Mouse (Mus musculus) myocyte (in vitro differentiated cells): ENCODE data around the gene Afdn. TPM values are rescaled to one million over a fixed set of nuclear protein-coding genes. Genes with fewer than 3 reads are reported as not detected.
A peak's percentile ranks its signal among the peaks of the same experiment; 100 is the strongest.

Source experiments
- H3K27me3 ChIP-seq: one replicate; pipeline ENCODE4 v1.6.1; 2011; ENCODE audit not compliant: control insufficient read depth, insufficient read depth, insufficient read length
- H3K36me3 ChIP-seq: one replicate; pipeline ENCODE4 v1.6.1; 2011; ENCODE audit not compliant: control insufficient read depth, insufficient read depth
- H3K4me2 ChIP-seq: one replicate; pipeline ENCODE4 v1.6.1; 2011; ENCODE audit warnings: low read depth, control low read depth
- H3K4me3 ChIP-seq: one replicate; pipeline ENCODE4 v1.5.1; 2011; ENCODE audit warnings: mild to moderate bottlenecking, control low read depth, moderate library complexity
- H3K79me2 ChIP-seq: one replicate; pipeline ENCODE4 v1.6.1; 2011; ENCODE audit not compliant: control insufficient read depth, insufficient read depth
- H3ac ChIP-seq: one replicate; pipeline ENCODE4 v1.6.1; 2011; ENCODE audit not compliant: control insufficient read depth, insufficient read length
- CEBPB ChIP-seq: IDR thresholded peaks from 2 replicates; pipeline ENCODE4 v1.6.1; 2011; ENCODE audit warnings: mild to moderate bottlenecking, moderate library complexity; ENCODE audit not compliant: poor library complexity, insufficient read depth, severe bottlenecking
- E2F4 ChIP-seq: IDR thresholded peaks from one replicate; pipeline ENCODE4 v1.6.1; 2011; ENCODE audit warnings: mild to moderate bottlenecking, control low read depth, moderate library complexity; ENCODE audit not compliant: insufficient read depth
- MAX ChIP-seq: IDR thresholded peaks from one replicate; pipeline ENCODE4 v1.6.1; 2011; ENCODE audit warnings: low read depth, mild to moderate bottlenecking, control low read depth
- MYOD1 ChIP-seq, 3 experiments: IDR thresholded peaks; one replicate each; pipeline ENCODE4 v1.6.1; 2011; ENCODE audit warnings: control low read depth in 2 of 3, low read depth in 2 of 3, mild to moderate bottlenecking in 2 of 3, moderate library complexity in 1 of 3; ENCODE audit not compliant: insufficient read length in 2 of 3, control insufficient read depth in 1 of 3
- MYOG ChIP-seq, 3 experiments: IDR thresholded peaks; one replicate each; pipeline ENCODE4 v1.6.1; 2011; ENCODE audit warnings: control low read depth in 2 of 3, low read depth in 2 of 3, mild to moderate bottlenecking in 2 of 3; ENCODE audit not compliant: insufficient read length in 2 of 3, control insufficient read depth in 1 of 3, insufficient read depth in 1 of 3
- POLR2A ChIP-seq: IDR thresholded peaks from one replicate; pipeline ENCODE4 v1.6.1; 2011; ENCODE audit warnings: low read depth, mild to moderate bottlenecking, control low read depth, moderate library complexity; ENCODE audit not compliant: insufficient read length
- POLR2AphosphoS2 ChIP-seq: IDR thresholded peaks from one replicate; pipeline ENCODE4 v1.6.1; 2011; ENCODE audit warnings: low read depth, control low read depth; ENCODE audit not compliant: insufficient read length
- REST ChIP-seq: IDR thresholded peaks from one replicate; pipeline ENCODE4 v1.6.1; 2011; ENCODE audit warnings: mild to moderate bottlenecking, control low read depth, moderate library complexity; ENCODE audit not compliant: insufficient read depth, insufficient read length
- SRF ChIP-seq: IDR thresholded peaks from one replicate; pipeline ENCODE4 v1.6.1; 2011; ENCODE audit warnings: low read depth; ENCODE audit not compliant: control insufficient read depth, insufficient read length
- TCF12 ChIP-seq: IDR thresholded peaks from one replicate; pipeline ENCODE4 v1.6.1; 2011; ENCODE audit warnings: mild to moderate bottlenecking, control low read depth; ENCODE audit not compliant: poor library complexity, insufficient read depth, severe bottlenecking
- TCF3 ChIP-seq: IDR thresholded peaks from one replicate; pipeline ENCODE4 v1.6.1; 2011; ENCODE audit warnings: low read depth, control low read depth; ENCODE audit not compliant: insufficient read length
- USF1 ChIP-seq: IDR thresholded peaks from one replicate; pipeline ENCODE4 v1.6.1; 2011; ENCODE audit warnings: low read depth, mild to moderate bottlenecking, control low read depth, moderate library complexity
- polyA plus RNA-seq: library from polyadenylated mRNA; unstranded; fragments of >200 nt; fragmentation: generic; extraction: Trizol; gene quantifications from one replicate; pipeline ENCODE4 v1.2.1, GENCODE M21; 2012; ENCODE audit warnings: missing spikeins

Afdn gene
- polyA plus RNA-seq, 1 experiment = 22.1 TPM

DNA sequence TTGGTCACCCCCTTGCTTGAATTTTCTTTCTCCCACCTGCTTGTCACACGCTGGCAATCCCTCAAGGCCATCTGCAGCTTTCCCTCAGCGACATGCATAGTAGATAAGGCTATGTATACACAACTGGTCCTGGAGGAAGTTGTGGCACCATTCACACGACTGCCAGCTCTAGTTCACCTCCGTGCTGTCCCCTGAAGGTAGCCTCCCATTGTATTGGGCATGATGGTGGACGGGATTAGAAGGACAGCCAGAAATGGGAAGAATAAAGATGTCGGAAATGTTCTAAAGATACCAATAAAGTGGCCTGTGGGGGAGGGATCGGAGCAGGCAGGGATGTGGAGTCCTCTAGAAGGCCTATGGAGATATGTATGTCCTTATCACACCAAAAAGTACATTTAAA, 18.7 kb upstream of the Afdn start:
- Histone ChIP-seq H3K27me3 (no peaks in the 10 kb centered on the region), H3K79me2 (no peaks in the 10 kb centered on the region), H3K4me3 (no peak overlapping the region), H3ac (no peak overlapping the region), H3K4me2 (no peak overlapping the region), H3K36me3 (no peaks in the 10 kb centered on the region)
- TF ChIP-seq POLR2AphosphoS2 = no peak
- no peak for TF ChIP-seq TCF12
- no peak for TF ChIP-seq CEBPB
- no peak for TF ChIP-seq SRF
- TF ChIP-seq MAX = no peak
- no peak for TF ChIP-seq MYOD1 (IDR thresholded peaks at IDR 0.05; ENCODE audit: control insufficient read depth in 1 of 3, insufficient read length in 2 of 3, low read depth in 2 of 3)
- TF ChIP-seq E2F4 = no peak
- TF ChIP-seq REST = no peak
- TF ChIP-seq USF1 = no peak
- no peak for TF ChIP-seq MYOG (IDR thresholded peaks at IDR 0.05; ENCODE audit: control insufficient read depth in 1 of 3, insufficient read depth in 1 of 3, insufficient read length in 2 of 3, low read depth in 2 of 3)
- TF ChIP-seq TCF3 = no peak
- no peak for TF ChIP-seq POLR2A

DNA sequence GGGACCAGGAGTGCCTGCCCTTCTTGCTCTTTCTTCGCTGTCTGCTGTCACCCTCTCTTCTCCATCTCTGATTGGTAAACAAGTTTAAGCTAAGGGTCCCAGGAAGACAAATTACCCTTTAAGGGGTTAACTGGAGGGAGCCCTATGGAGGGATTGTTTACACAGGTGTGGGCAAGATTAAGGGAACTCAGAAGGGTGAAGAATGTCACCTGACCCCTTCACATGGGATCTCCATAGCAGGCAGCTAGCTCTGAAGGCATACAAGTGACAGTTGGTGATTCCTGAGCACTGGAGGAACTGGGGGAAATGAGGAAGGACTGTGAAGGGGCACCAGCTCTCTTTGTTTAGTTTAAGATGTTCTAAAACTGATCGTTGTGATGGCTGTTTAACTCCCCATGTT, 18.0 kb upstream of the Afdn start:
- Histone ChIP-seq H3K36me3 (no peaks in the 10 kb centered on the region), H3K79me2 (no peaks in the 10 kb centered on the region), H3ac (no peak overlapping the region), H3K4me2 (no peak overlapping the region), H3K27me3 (no peaks in the 10 kb centered on the region), H3K4me3 (no peak overlapping the region)
- TF ChIP-seq TCF3 (no peak), REST (no peak), SRF (no peak), E2F4 (no peak), CEBPB (no peak), USF1 (no peak), MYOD1 (IDR thresholded peaks at IDR 0.05; ENCODE audit: control insufficient read depth in 1 of 3, insufficient read length in 2 of 3, low read depth in 2 of 3) (no peak), TCF12 (no peak), POLR2A (no peak), MYOG (IDR thresholded peaks at IDR 0.05; ENCODE audit: control insufficient read depth in 1 of 3, insufficient read depth in 1 of 3, insufficient read length in 2 of 3, low read depth in 2 of 3) (no peak), MAX (no peak)

DNA sequence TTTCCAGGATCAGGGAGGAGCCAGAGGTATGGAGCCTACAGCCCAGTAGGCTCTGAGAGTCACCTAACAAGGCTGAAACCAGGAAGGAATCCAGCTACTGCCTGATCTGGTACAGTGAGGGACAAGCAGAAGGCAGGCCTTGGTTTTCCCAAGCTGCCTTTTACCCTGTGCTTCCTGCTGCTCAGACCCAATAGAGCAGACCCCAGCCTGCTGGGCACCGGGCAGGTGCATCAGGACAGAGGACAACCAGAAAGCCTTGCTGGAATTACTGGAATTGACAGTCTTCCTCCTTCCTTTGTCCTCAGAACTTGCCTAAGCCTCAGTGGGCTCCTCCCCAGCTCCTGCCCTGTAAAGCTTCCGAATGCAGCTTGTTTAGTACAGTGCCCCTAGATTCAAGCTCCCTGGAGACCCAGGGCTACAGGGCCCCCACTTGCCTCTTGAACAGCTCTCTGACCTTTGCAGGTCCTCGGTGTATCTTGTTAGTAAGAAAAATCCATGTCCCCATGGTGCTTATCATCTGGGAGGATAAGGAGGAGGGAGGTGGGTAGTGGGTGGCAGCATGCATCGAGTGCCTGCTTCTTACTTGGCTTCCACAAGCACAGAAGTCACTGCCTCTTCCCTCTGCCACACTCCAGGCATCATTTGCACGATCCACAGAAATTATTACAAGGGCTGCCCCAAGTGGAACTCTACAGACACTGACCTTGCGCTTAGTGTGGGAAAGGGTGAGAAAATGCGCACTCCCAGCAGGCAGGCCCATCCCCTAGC, 17.2 kb upstream of the Afdn start:
- TF ChIP-seq CEBPB (no peak), POLR2AphosphoS2 (no peak), POLR2A (no peak), USF1 (no peak), E2F4 (no peak), MAX (no peak), SRF (no peak), REST (no peak), MYOD1 (IDR thresholded peaks at IDR 0.05; ENCODE audit: control insufficient read depth in 1 of 3, insufficient read length in 2 of 3, low read depth in 2 of 3) (no peak), TCF12 (no peak), TCF3 (no peak), MYOG (IDR thresholded peaks at IDR 0.05; ENCODE audit: control insufficient read depth in 1 of 3, insufficient read depth in 1 of 3, insufficient read length in 2 of 3, low read depth in 2 of 3) (no peak)
- no peak overlapping the region for H3ac ChIP-seq
- H3K27me3 ChIP-seq = no peaks in the 10 kb centered on the region
- no peak overlapping the region for H3K4me2 ChIP-seq
- no peaks in the 10 kb centered on the region for H3K36me3 ChIP-seq
- H3K79me2 ChIP-seq = no peaks in the 10 kb centered on the region
- no peak overlapping the region for H3K4me3 ChIP-seq

DNA sequence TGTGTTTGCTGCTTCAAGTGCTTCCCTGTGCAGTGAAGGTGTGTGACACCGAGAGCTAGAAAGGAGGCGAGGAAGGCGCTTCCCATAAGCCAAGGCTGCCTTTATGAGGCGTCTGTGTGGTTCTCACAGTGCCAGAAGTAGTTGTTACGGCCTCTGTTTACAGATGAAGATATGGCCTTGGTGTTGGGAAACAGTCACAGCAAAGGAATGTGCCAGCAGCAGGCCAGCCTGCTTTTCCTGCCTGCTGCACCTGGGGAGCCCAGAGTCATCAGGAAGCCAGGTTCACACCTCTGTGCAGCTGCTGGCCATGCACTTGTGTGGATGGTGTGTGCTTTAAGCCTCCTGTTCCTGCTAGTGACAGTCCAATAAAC, 16.6 kb upstream of the Afdn start:
- no peak for TF ChIP-seq SRF
- TF ChIP-seq MYOG (IDR thresholded peaks at IDR 0.05; ENCODE audit: control insufficient read depth in 1 of 3, insufficient read depth in 1 of 3, insufficient read length in 2 of 3, low read depth in 2 of 3) = peak in 1 of 3 experiments; percentile 32
- peak in 1 of 3 experiments; percentile 31 for TF ChIP-seq MYOD1 (IDR thresholded peaks at IDR 0.05; ENCODE audit: control insufficient read depth in 1 of 3, insufficient read length in 2 of 3, low read depth in 2 of 3)
- Histone ChIP-seq H3K4me3 (no peak overlapping the region), H3K36me3 (no peaks in the 10 kb centered on the region), H3K79me2 (no peaks in the 10 kb centered on the region), H3K27me3 (no peaks in the 10 kb centered on the region), H3ac (no peak overlapping the region), H3K4me2 (no peak overlapping the region)

DNA sequence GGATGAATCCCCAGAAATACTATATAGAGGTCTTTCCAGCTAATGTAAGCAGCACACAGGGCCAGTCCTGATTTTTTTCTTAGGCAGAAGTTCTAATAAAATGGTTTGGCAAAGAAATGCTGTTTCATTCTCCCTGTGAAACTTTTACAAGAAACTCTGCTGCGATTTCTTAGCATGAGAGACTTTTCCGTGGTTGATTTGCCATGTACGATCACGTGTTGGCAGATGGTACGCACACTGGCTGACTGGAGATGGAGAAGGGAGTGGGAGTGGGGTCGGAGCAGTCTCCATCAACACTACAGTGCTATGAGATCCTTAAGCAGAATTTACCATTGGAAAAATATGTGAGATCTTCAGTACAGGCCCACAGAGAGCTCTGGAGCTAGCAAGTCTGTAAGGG, 16.1 kb upstream of the Afdn start:
- Histone ChIP-seq H3K4me3 (no peak overlapping the region), H3K4me2 (no peak overlapping the region)

More for the DNA sequence above, 16.1 kb upstream of the Afdn start:
- Histone ChIP-seq H3K27me3 (no peaks in the 10 kb centered on the region), H3K79me2 (no peaks in the 10 kb centered on the region), H3ac (no peak overlapping the region), H3K36me3 (no peaks in the 10 kb centered on the region)
- no peak for TF ChIP-seq TCF3
- no peak for TF ChIP-seq POLR2A
- no peak for TF ChIP-seq CEBPB
- TF ChIP-seq MYOD1 (IDR thresholded peaks at IDR 0.05; ENCODE audit: control insufficient read depth in 1 of 3, insufficient read length in 2 of 3, low read depth in 2 of 3) = no peak
- TF ChIP-seq REST = no peak
- no peak for TF ChIP-seq TCF12
